ENCODE assay signal across 8 mouse cellular contexts in genomic region chr6:113076012-113076685, GRCm38 (mm10). TPM values are rescaled to one million over a fixed set of nuclear protein-coding genes. Genes with fewer than 3 reads are reported as not detected.
DNase-seq lines count a peak whose midpoint lies in the region; ATAC-seq and TF ChIP-seq lines count a peak whose summit lies in the region.

No protein-coding gene starts in this region.

- H3K36me3 ChIP-seq in embryonic facial prominence, embryonic 14.5 days (ENCODE audit: control insufficient read depth, insufficient read depth, low read length) = no peaks in the 10 kb centered on the region
- peaks cover 42% of the 10 kb centered on the region for H3K36me3 ChIP-seq in heart, adult 2 months (ENCODE audit: control insufficient read depth, insufficient read depth, low read length)
- no peaks in the 10 kb centered on the region for H3K36me3 ChIP-seq in limb, embryonic 13.5 days
- no peaks in the 10 kb centered on the region for H3K36me3 ChIP-seq in midbrain, embryonic 16.5 days (ENCODE audit: control insufficient read depth, insufficient read depth, low read length)

- peak; percentile 80 for TF ChIP-seq EP300 in heart, adult 2 months (IDR thresholded peaks at IDR 0.05; ENCODE audit: insufficient read depth, low read depth, low read length)

- peak; percentile 99 for DNase-seq in 3T3-L1 (ENCODE audit: low read depth, low spot score)
- peak; percentile 96 to 97 for DNase-seq in adrenal gland, postnatal 36 days
- peak; percentile 99 for DNase-seq in embryonic facial prominence, embryonic 14.5 days (ENCODE audit: low spot score)
- peak; percentile 98 to 99 for DNase-seq in heart, adult 2 months
- DNase-seq in kidney, adult 8-10 months = peak; percentile 93 to 96
- DNase-seq in spleen, postnatal 36 days (ENCODE audit: low spot score in 2 of 2) = peak; percentile 94 to 95

- H3K9ac ChIP-seq in embryonic facial prominence, embryonic 14.5 days (ENCODE audit: low read depth, low read length) = peak overlapping the region; percentile 99
- H3K9ac ChIP-seq in heart, adult 2 months (ENCODE audit: low read depth, low read length) = peak overlapping the region; percentile 69
- peak overlapping the region; percentile 84 for H3K9ac ChIP-seq in limb, embryonic 13.5 days
- H3K9ac ChIP-seq in midbrain, embryonic 16.5 days (ENCODE audit: low read depth, low read length) = peak overlapping the region; percentile 66

- peaks cover 24% of the 10 kb centered on the region for H3K4me1 ChIP-seq in embryonic facial prominence, embryonic 14.5 days (ENCODE audit: control insufficient read depth, insufficient read depth, low read length)
- H3K4me1 ChIP-seq in heart, adult 2 months (ENCODE audit: control insufficient read depth, insufficient read depth, low read length) = peaks cover 5% of the 10 kb centered on the region
- H3K4me1 ChIP-seq in limb, embryonic 13.5 days = peaks cover 31% of the 10 kb centered on the region
- H3K4me1 ChIP-seq in midbrain, embryonic 16.5 days (ENCODE audit: control insufficient read depth, insufficient read depth, low read length) = peaks cover 32% of the 10 kb centered on the region

- peak; percentile 74 for TF ChIP-seq CTCF in heart, adult 2 months (IDR thresholded peaks at IDR 0.05)

- no peaks in the 10 kb centered on the region for H3K9me3 ChIP-seq in embryonic facial prominence, embryonic 14.5 days (ENCODE audit: control insufficient read depth, low read length)
- no peaks in the 10 kb centered on the region for H3K9me3 ChIP-seq in limb, embryonic 13.5 days
- no peaks in the 10 kb centered on the region for H3K9me3 ChIP-seq in midbrain, embryonic 16.5 days (replicated peaks; ENCODE audit: control insufficient read depth, low read length, poor library complexity, severe bottlenecking)

- peak; percentile 75 for TF ChIP-seq POLR2A in heart, adult 2 months (IDR thresholded peaks at IDR 0.05; ENCODE audit: insufficient read depth, low read depth, low read length)

- H3K4me2 ChIP-seq in embryonic facial prominence, embryonic 14.5 days (ENCODE audit: low read depth, low read length) = peak overlapping the region; percentile 66
- H3K4me2 ChIP-seq in limb, embryonic 13.5 days (replicated peaks) = peak overlapping the region; percentile 77
- H3K4me2 ChIP-seq in midbrain, embryonic 16.5 days (ENCODE audit: low read length) = peak overlapping the region; percentile 76

- WGBS in embryonic facial prominence, embryonic 14.5 days = under 1% methylated on average over 22 of the region's 55 CpGs
- WGBS in heart, adult 2 months = under 1% methylated on average over 55 of the region's 55 CpGs
- under 1% methylated on average over 54 of the region's 55 CpGs for WGBS in limb, embryonic 13.5 days
- 1% methylated on average over 46 of the region's 55 CpGs for WGBS in midbrain, embryonic 16.5 days

- H3K27me3 ChIP-seq in embryonic facial prominence, embryonic 14.5 days (replicated peaks; ENCODE audit: control insufficient read depth, insufficient read depth, low read length) = no peaks in the 10 kb centered on the region
- no peaks in the 10 kb centered on the region for H3K27me3 ChIP-seq in heart, adult 2 months (ENCODE audit: control insufficient read depth, insufficient read depth, low read length)
- no peaks in the 10 kb centered on the region for H3K27me3 ChIP-seq in limb, embryonic 13.5 days
- no peaks in the 10 kb centered on the region for H3K27me3 ChIP-seq in midbrain, embryonic 16.5 days (ENCODE audit: control insufficient read depth, insufficient read depth, low read depth, low read length)

- peak overlapping the region; percentile 98 for H3K4me3 ChIP-seq in embryonic facial prominence, embryonic 14.5 days (ENCODE audit: low read depth, low read length)
- peak overlapping the region; percentile 97 for H3K4me3 ChIP-seq in heart, adult 2 months
- H3K4me3 ChIP-seq in limb, embryonic 13.5 days = peak overlapping the region; percentile 86
- H3K4me3 ChIP-seq in midbrain, embryonic 16.5 days (ENCODE audit: low read depth, low read length) = peak overlapping the region; percentile 59

- intact Hi-C loops in heart, adult 2 months (cut with DNase I) = loop anchor here (1.0 kb wide), 1 partner anchor 30 kb away; the partner anchor contains the start of gene Thumpd3

- ATAC-seq in embryonic facial prominence, embryonic 14.5 days (ENCODE audit: low read depth) = peak; percentile 89
- peak; percentile 88 for ATAC-seq in limb, embryonic 13.5 days (ENCODE audit: low FRiP score, low read depth)
- peak; percentile 85 for ATAC-seq in midbrain, embryonic 16.5 days

- peak overlapping the region; percentile 100 for H3K27ac ChIP-seq in embryonic facial prominence, embryonic 14.5 days (replicated peaks; ENCODE audit: low read depth, low read length)
- peak overlapping the region; percentile 100 for H3K27ac ChIP-seq in heart, adult 2 months
- H3K27ac ChIP-seq in limb, embryonic 13.5 days = peak overlapping the region; percentile 100
- H3K27ac ChIP-seq in midbrain, embryonic 16.5 days (ENCODE audit: low read length) = peak overlapping the region; percentile 100

- H3K79me2 ChIP-seq in heart, adult 2 months (replicated peaks; ENCODE audit: control insufficient read depth, insufficient read depth, low read length) = peaks cover 3% of the 10 kb centered on the region

RNA-seq across cellular contexts. Expression of gene Setd5, which starts 1.0 kb away (rescaled TPM):
- total RNA-seq in adrenal gland, postnatal 36 days (2021) = 10 to 100 TPM; 87.7 to 88.4 TPM
- polyA plus RNA-seq in embryonic facial prominence, embryonic 14.5 days (2014; fragmentation: Nextera tagmentation; extraction: Ambion mirVana) = 81.5 and 89.9 TPM in 2 replicates
- 10 to 100 TPM; 31.1 to 33.5 TPM for total RNA-seq in heart, adult 2 months (2021)
- polyA plus RNA-seq in heart, adult 2 months (2012; rRNA removed) = 14.6 and 21.3 TPM in 2 replicates
- 96.5 and 99.4 TPM in 2 replicates for polyA plus RNA-seq in limb, embryonic 13.5 days (2015; fragmentation: Nextera tagmentation; extraction: Ambion mirVana)
- 45.4 and 46.5 TPM in 2 replicates for polyA plus RNA-seq in midbrain, embryonic 16.5 days (2015; fragmentation: Nextera tagmentation; extraction: Ambion mirVana)

RNA-seq across cellular contexts. Expression of gene Thumpd3, which starts 30.1 kb away (rescaled TPM):
- total RNA-seq in adrenal gland, postnatal 36 days (2021) = 10 to 100 TPM; 39.9 to 43.1 TPM
- 36.1 and 38.9 TPM in 2 replicates for polyA plus RNA-seq in embryonic facial prominence, embryonic 14.5 days (2014; fragmentation: Nextera tagmentation; extraction: Ambion mirVana)
- 10 to 100 TPM; 17.5 to 19.9 TPM for total RNA-seq in heart, adult 2 months (2021)
- polyA plus RNA-seq in heart, adult 2 months (2012; rRNA removed) = 5.0 and 13.1 TPM in 2 replicates
- polyA plus RNA-seq in limb, embryonic 13.5 days (2015; fragmentation: Nextera tagmentation; extraction: Ambion mirVana) = 42.3 and 44.1 TPM in 2 replicates
- polyA plus RNA-seq in midbrain, embryonic 16.5 days (2015; fragmentation: Nextera tagmentation; extraction: Ambion mirVana) = 51.4 and 55.6 TPM in 2 replicates

Comparison
In these comparisons a context has a peak if more than half of its experiments do, and no peak if none do; other contexts are left out.
1. Peak in every context shown above with its lines: DNase-seq, ATAC-seq, H3K4me3 ChIP-seq and H3K27ac ChIP-seq.